Mouse (Mus musculus) cerebellum, postnatal 10 days (tissue): ENCODE results near the gene Adamts9.

Source experiments
- DNase-seq, 2 experiments: peaks; one replicate each; pipeline ENCODE4 v3.0.0; 2021; ENCODE audit warnings: mixed read lengths in 2 of 2

Gene Adamts9

GRCm38 (mm10) chr6:92803213-92803612, 140.1 kb downstream of the Adamts9 start:
- DNase-seq = peak; percentile 61 to 73

GRCm38 (mm10) chr6:92802421-92802820, 140.9 kb downstream of the Adamts9 start:
- DNase-seq = no peak

GRCm38 (mm10) chr6:92801462-92801861, 141.8 kb downstream of the Adamts9 start:
- DNase-seq = no peak

- no peak for DNase-seq
Observed at GRCm38 (mm10) chr6:92793804-92794203, 149.5 kb downstream of the Adamts9 start.

GRCm38 (mm10) chr6:92787376-92787712, 155.9 kb downstream of the Adamts9 start:
- peak; percentile 95 to 97 for DNase-seq

GRCm38 (mm10) chr6:92786701-92787375, 156.5 kb downstream of the Adamts9 start:
- DNase-seq = peak in 1 of 2 experiments; percentile 15

- peak; percentile 77 to 86 for DNase-seq
Observed at GRCm38 (mm10) chr6:92784782-92785181, 158.5 kb downstream of the Adamts9 start.

GRCm38 (mm10) chr6:92781446-92781845, 161.8 kb downstream of the Adamts9 start:
- DNase-seq = no peak

GRCm38 (mm10) chr6:92779935-92780205, 163.4 kb downstream of the Adamts9 start:
- no peak for DNase-seq

- no peak for DNase-seq
Observed at GRCm38 (mm10) chr6:92779140-92779934, 164.0 kb downstream of the Adamts9 start.

- DNase-seq = peak; percentile 51 to 82
Observed at GRCm38 (mm10) chr6:92776356-92776755, 166.9 kb downstream of the Adamts9 start.

- DNase-seq = no peak
Observed at GRCm38 (mm10) chr6:92762372-92762771, 180.9 kb downstream of the Adamts9 start.

- DNase-seq = no peak
Observed at GRCm38 (mm10) chr6:92759616-92760015, 183.7 kb downstream of the Adamts9 start.

GRCm38 (mm10) chr6:92755826-92756225, 187.5 kb downstream of the Adamts9 start:
- no peak for DNase-seq

GRCm38 (mm10) chr6:92752737-92753136, 190.6 kb downstream of the Adamts9 start:
- peak; percentile 13 to 24 for DNase-seq

- no peak for DNase-seq
Observed at GRCm38 (mm10) chr6:92749420-92749819, 193.9 kb downstream of the Adamts9 start.

- peak; percentile 88 to 90 for DNase-seq
Observed at GRCm38 (mm10) chr6:92743605-92744004, 199.7 kb downstream of the Adamts9 start.

- DNase-seq = peak; percentile 46 to 64
Observed at GRCm38 (mm10) chr6:92737116-92737515, 206.2 kb downstream of the Adamts9 start.

GRCm38 (mm10) chr6:92733651-92734050, 209.6 kb downstream of the Adamts9 start:
- DNase-seq = no peak

- peak; percentile 50 to 55 for DNase-seq
Observed at GRCm38 (mm10) chr6:92728514-92728913, 214.8 kb downstream of the Adamts9 start.

GRCm38 (mm10) chr6:92728084-92728483, 215.2 kb downstream of the Adamts9 start:
- DNase-seq = peak; percentile 95 to 98

GRCm38 (mm10) chr6:92727351-92727986, 215.8 kb downstream of the Adamts9 start:
- DNase-seq = no peak

GRCm38 (mm10) chr6:92726121-92726520, 217.2 kb downstream of the Adamts9 start:
- no peak for DNase-seq

GRCm38 (mm10) chr6:92724394-92724793, 218.9 kb downstream of the Adamts9 start:
- DNase-seq = no peak
